Comparison of ENCODE assay signal across 11 mouse cellular contexts in genomic region chr1:63442186-63442585, GRCm38 (mm10).
"Had no signal": no experiment of that assay in that cellular context is flagged by ENCODE, and none has a peak within 500 bp of the region (broad histone marks: within the 10 kb centered on the region; RNA-seq: fewer than 3 reads in every experiment).

No protein-coding gene starts in this region.

- DNase-seq: kidney, postnatal 14 days; kidney, postnatal 4 days; left cerebral cortex, postnatal 4 days; liver, postnatal 0 days; lung, embryonic 14.5 days; right cerebral cortex, adult 18-20 months; right cerebral cortex, postnatal 14 days; right cerebral cortex, postnatal 4 days; thymus, adult 2 months; thymus, postnatal 14 days; thymus, postnatal 4 days had no signal
